ENCODE assay signal across 1 mouse cellular context in genomic region chr3:57932657-57933539, GRCm38 (mm10).
TF ChIP-seq lines count a peak whose summit lies in the region.

No protein-coding gene starts in this region.

TF ChIP-seq in CH12.LX, 34 proteins besides CTCF, POLR2A, EP300 and RAD21 (continued from another document):
- TF ChIP-seq MEF2A (IDR thresholded peaks at IDR 0.05; ENCODE audit: borderline replicate concordance, low read depth, low read length) (peak; percentile 84), JUN (IDR thresholded peaks at IDR 0.05; ENCODE audit: insufficient read depth, low read depth, low read length) (no peak), RCOR1 (conservative IDR thresholded peaks at IDR 0.05; ENCODE audit: low read depth, low read length) (no peak), MAZ (IDR thresholded peaks at IDR 0.05; ENCODE audit: low read depth, low read length) (no peak), CHD2 (IDR thresholded peaks at IDR 0.05; ENCODE audit: low read length) (peak; percentile 79), NRF1 (IDR thresholded peaks at IDR 0.05; ENCODE audit: low read depth, low read length) (peak; percentile 25; the same call in 1 of the 2 replicates), PAX5 (IDR thresholded peaks at IDR 0.05; ENCODE audit: low read length) (no peak), TCF12 (IDR thresholded peaks at IDR 0.05; ENCODE audit: low read depth, low read length) (peak; percentile 47; the same call in 1 of the 2 replicates)
TF ChIP-seq in CH12.LX: peak in this region for 10.
